Mouse (Mus musculus): Measurements from ENCODE around the gene Tmtc1. TPM values are rescaled to one million over a fixed set of nuclear protein-coding genes. Genes with fewer than 3 reads are reported as not detected.

The Tmtc1 gene
- polyA plus RNA-seq, 1 experiment from 2014 or later: not detected

- Histone ChIP-seq H3K79me2 (ENCODE audit: inconsistent target) (no peaks in the 10 kb centered on the region; the same call in 1 of the 2 replicates), H3K36me3 (ENCODE audit: inconsistent target) (peaks cover 40% of the 10 kb centered on the region), H3K4me3 (ENCODE audit: inconsistent target) (no peak overlapping the region), H3K27ac (no peak overlapping the region)
- WGBS (ENCODE audit: missing documents): 100% methylated on average over 2 of the region's 2 CpGs
Observed at GRCm38 (mm10) chr6:148199177-148199576, 245.0 kb downstream of the Tmtc1 start.

GRCm38 (mm10) chr6:148193972-148194701 lies 250.1 kb downstream of the Tmtc1 start:
- Histone ChIP-seq H3K79me2 (ENCODE audit: inconsistent target) (no peaks in the 10 kb centered on the region), H3K36me3 (ENCODE audit: inconsistent target) (peaks cover 56% of the 10 kb centered on the region), H3K27ac (no peak overlapping the region), H3K4me3 (ENCODE audit: inconsistent target) (no peak overlapping the region)
- 85% methylated on average over 6 of the region's 6 CpGs for WGBS (ENCODE audit: missing documents)

GRCm38 (mm10) chr6:148185694-148186093 lies 258.5 kb downstream of the Tmtc1 start:
- WGBS (ENCODE audit: missing documents): 100% methylated on average over 1 of the region's 1 CpGs

More at GRCm38 (mm10) chr6:148185694-148186093, 258.5 kb downstream of the Tmtc1 start:
- Histone ChIP-seq H3K36me3 (ENCODE audit: inconsistent target) (peaks cover 69% of the 10 kb centered on the region), H3K79me2 (ENCODE audit: inconsistent target) (no peaks in the 10 kb centered on the region), H3K27ac (no peak overlapping the region), H3K4me3 (ENCODE audit: inconsistent target) (no peak overlapping the region)

Other genes starting within 250 kb of the Tmtc1 start
- 72.2 to 112 TPM (median 79.8 TPM) in 3 replicates for gene Ergic2, start 232.0 kb downstream of the Tmtc1 start, polyA plus RNA-seq (2018)

Measured in macrophage (primary cell).